Mouse (Mus musculus) bone marrow, adult 2 months (tissue): ENCODE results near the gene Glp2r.

Source experiments
- CTCF ChIP-seq: fragments of 200-500 bp; IDR thresholded peaks from 2 replicates; pipeline ENCODE4 v1.5.1; 2011; ENCODE audit warnings: low read length, control low read depth; ENCODE audit not compliant: control insufficient read depth, insufficient read depth
- POLR2A ChIP-seq: fragments of 200-500 bp; IDR thresholded peaks from 2 replicates; pipeline ENCODE4 v1.6.1; 2011; ENCODE audit warnings: low read depth, mild to moderate bottlenecking, control low read depth, low read length, borderline replicate concordance; ENCODE audit not compliant: control insufficient read depth

GRCm38 (mm10) chr11:67666129-67666528 lies 104.8 kb downstream of the Glp2r start:
- TF ChIP-seq CTCF (no peak), POLR2A (no peak)
